Mouse (Mus musculus) monocyte, adult 5-6 weeks (primary cell): ENCODE data around the gene Slc22a14. TPM values are rescaled to one million over a fixed set of nuclear protein-coding genes. Genes with fewer than 3 reads are reported as not detected.
"Not testable (repeated sequence)": the region's sequence is repeated elsewhere in the genome, so short reads cannot be mapped to it uniquely, and the experiment has no call there.

ENCODE experiments used
- ATAC-seq: fragments of 153-309, 156-312 bp; replicated peaks from 2 replicates; pipeline ENCODE4 v1.8.0; 2017; ENCODE audit warnings: mild to moderate bottlenecking; ENCODE audit not compliant: low TSS enrichment, insufficient number of reproducible peaks, severe bottlenecking, poor library complexity, low FRiP score
- total RNA-seq: library from RNA; stranded (forward); fragments of 200-1000, 200-491, 200-594 nt; gene quantifications from 3 replicates; pipeline ENCODE4 v1.2.3, GENCODE M21; 2017

Slc22a14 gene
- total RNA-seq = 0.21 to 0.48 TPM in 2 of 3 replicates, not detected in the other

GRCm38 (mm10) chr9:119365284-119365683, at the start of gene Slc22a14:
Slc22a14 (minus strand) TSS chr9:119365553.
- ATAC-seq = no peak

DNA sequence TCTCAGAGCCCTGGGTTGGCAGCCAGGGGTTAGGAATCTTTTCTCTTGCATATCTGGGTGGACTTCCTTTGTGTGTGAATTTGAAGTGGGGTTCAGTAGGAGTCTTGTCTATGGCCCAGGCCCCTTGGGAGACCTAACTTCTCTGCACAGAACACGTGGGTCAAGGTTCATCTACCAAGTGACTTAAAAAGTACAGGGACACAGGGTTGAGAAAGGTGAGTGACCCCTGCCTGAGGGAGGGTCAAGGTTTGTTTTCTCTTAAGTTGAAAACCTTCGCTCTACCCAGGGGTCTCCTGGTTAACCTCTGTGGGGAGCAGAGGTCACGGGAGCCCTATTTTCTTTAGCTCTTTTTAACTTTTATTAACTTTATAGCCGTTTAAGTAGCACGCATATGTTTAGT, 44.5 kb upstream of the Slc22a14 start:
- no peak for ATAC-seq

DNA sequence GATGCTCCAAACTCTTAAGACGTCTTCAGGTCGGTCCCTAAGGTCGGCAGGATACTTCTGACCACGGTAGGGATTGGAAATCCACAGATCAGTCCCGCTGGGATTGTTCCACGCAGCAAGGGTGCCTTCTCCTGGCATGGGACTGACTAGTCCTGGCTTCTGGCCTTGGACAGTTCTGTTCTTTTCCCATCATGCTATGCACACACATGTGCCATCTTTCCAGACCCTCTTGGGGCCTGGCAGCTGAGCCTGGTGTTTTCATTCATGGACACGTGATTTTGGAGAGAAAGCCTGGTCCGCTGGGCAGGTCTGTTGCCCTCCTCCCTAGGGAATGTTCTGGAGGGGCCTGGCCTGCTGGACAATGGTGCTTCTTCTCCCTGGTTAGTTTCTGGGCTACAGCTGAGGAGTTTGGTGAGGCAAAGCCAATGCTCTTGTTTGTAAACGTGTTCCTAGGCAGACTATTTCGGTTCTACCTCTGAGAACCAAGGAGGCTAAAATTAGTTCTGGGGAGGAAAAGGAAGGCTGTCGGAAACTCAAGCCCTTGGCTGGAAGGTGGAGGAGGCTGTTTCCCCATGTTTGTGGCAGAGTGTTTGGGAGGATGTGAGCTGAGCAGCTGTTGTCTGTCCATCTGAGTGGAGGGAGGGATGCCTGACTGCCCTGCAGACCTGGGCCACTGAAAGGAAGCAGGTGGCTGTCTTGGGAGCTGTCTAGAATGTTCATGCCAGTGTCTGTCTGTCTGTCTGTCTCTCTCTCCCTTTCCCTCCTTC, 43.7 kb upstream of the Slc22a14 start:
- no peak for ATAC-seq

DNA sequence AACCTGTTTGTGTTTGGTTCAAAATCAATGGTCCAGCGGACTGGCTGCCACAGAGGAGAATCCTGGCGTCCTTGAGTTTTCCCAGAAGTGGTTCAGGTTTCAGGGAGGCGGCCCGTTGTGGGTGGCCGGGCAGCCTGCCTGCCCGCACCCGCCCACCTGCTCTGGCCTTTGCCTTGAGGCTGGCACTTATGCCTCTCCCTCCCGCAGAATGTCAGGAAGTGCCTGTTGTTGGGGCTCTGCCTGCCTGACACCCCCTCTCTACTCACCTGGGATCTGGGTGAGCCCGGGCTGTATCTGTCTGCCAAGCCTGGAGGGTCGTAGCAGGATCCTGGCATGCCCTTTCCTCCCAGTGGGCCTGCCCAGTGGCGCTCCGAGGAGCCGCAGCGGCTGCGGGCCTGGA, 42.5 kb upstream of the Slc22a14 start:
- ATAC-seq = no peak

DNA sequence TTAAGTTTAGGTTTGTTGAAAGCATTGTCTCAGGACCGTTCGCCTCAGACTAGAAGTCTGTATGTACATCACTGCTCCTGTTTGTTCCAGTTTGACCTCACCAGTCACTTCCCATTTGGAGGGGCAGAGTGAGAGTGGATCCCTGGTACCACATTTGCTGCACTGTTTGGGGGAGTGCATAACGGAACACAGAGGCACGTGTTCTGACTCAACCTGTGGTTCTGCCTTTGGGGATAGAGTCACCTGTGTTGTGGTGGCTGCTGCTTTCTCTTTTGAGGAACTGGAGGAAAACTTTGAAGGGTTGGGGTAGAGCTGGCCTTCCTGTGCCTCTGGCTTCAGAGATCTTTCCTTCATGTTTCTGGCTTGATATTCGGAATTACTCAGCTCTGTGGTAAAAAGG, 38.7 kb upstream of the Slc22a14 start:
- ATAC-seq = no peak

GRCm38 (mm10) chr9:119403236-119403641, 37.9 kb upstream of the Slc22a14 start:
- no peak for ATAC-seq

- ATAC-seq = no peak
Measured at GRCm38 (mm10) chr9:119402253-119403235, 37.2 kb upstream of the Slc22a14 start.

DNA sequence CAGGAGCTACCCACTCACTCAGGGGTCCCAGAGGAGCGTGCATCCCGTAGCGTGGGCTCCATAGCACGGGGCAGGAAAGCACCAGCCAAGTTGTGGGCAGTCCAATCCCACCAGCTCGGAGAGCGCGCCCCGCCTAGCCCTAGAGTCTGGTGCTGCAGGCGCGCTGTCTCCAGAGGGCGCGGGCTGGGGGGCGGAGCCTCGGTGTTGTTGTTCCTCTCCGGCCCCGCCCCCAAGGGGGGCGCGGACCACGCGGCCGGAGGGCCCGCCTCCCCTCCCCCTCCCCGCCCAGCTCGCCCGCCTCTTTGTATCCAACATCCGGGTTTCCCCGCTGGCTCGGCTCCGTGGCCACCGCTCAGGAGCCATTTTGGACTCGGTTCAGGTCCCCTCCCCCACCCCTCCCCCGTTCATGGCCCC, 36.5 kb upstream of the Slc22a14 start, which contains the start of gene Acvr2b:
Gene Acvr2b (plus strand): TSS at position 318 of the 414 bp plus-strand sequence.
- ATAC-seq = peak; percentile 76

DNA sequence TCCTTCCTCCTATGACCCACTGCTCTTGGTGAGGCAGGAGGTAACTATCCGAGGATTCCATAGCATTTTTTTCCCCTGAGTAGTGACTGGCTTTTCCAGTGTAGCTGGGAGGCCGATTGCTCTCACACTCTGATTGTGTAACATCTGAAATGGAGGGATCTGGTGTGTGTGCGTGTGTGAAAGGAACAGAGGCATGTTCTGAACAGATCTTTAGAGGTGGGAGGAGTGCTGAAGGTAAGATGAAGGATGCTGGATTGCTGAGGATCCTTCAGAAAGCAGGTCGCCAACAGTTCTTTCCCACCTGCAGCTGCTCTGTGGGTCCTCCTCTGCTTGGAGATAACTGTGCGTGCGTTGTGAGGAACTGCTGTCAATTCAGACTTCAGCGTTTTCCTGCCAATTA, 36.0 kb upstream of the Slc22a14 start:
- ATAC-seq = no peak

DNA sequence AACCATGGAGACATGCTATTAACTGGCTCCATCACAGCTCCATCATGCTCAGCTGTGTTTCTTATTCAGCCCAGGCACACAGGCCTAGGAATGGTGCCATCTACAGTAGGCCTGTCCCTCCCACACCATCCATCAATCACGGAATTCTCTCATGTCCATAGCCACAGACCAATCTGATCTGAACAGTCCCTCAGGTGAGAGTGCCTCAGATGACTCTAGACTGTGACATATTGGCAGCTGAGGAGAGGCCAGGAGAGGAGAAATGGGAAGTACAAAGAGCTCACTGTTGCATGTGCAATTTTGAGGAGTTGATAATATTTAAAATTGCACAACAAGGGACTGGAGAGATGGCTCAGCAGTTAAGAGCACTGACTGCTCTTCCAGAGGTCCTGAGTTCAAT, 29.5 kb upstream of the Slc22a14 start:
- no peak for ATAC-seq

- no peak for ATAC-seq
Measured at GRCm38 (mm10) chr9:119390214-119390613, 24.9 kb upstream of the Slc22a14 start.

DNA sequence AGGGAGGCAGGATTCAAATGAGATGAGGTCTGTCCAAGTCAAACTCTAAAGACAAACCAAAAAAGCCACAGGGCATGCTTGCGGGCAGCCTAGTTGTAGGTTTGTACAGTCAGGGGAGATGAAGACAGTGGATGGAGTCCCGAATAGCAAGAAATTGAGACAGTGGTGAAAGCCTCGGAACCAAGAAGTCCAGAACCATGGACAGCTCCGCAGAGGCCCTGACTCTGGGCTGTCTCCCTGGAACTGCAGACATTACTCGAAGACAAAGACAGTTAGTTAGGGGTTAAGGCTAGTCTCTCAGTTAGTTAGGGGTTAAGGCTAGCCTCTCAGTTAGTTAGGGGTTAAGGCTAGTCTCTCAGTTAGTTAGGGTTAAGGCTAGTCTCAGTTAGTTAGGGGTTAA, 23.6 kb upstream of the Slc22a14 start:
- ATAC-seq = no peak

DNA sequence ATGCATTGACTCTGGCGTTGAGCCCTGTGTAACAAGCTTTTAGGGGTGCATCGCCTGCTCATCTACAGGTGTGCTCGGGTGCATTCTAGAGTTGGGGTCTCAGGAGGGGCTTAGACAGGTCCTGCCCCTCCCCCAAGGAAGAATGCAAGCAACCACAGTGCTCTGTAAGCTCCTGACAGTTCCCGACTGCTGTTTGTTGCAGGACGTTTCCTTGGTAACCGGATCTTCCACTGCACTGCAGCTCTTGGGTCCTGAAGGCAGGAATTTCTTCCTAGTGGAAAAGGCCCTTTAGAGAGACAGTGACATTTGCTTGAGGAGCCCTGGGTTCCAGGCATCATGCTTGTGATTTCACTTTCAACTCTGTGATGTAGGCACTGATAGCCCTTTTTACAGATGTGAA, 17.2 kb upstream of the Slc22a14 start:
- ATAC-seq = no peak

GRCm38 (mm10) chr9:119378231-119378630, 12.9 kb upstream of the Slc22a14 start:
- no peak for ATAC-seq

DNA sequence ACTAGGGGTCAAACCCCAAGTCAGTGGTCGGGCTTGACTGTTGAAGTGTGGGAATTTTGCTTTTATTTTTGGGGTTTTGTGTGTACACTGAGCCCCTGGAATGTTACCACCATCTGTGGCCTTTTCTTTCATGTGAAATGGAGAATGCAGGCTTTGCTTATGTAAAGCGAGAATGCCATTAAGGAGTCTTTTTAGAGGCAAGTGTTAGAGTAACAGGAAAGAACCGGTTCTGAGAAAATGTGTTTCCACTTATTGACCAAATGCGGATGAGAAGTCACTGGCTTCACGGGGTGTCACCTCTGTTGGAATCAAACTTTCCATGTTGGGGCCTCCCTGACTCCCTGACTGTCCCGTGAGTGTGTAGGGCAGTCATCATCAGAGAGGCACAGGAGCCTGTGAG, 10.2 kb upstream of the Slc22a14 start:
- no peak for ATAC-seq

GRCm38 (mm10) chr9:119375008-119375407, 9.7 kb upstream of the Slc22a14 start:
- ATAC-seq = no peak

DNA sequence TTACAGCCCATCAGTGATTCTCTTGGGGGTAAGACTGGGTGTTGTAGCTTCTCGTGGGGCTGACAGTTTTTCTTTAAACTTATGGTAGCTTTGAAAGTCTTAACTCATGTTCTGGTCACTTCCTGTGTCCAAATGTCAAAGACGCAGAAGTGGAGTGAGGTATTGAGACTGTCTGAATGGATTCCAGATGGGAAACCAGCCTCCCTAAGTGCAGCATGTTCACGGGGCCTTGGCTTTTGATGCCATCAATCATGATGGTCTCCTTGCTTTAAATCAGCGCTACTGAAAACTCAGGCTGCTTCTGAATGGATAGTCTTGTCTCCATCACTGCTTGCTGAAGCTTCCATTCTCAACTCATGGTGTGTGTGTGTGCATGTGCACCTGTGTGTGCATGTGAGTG, 5.9 kb upstream of the Slc22a14 start:
- ATAC-seq = no peak

DNA sequence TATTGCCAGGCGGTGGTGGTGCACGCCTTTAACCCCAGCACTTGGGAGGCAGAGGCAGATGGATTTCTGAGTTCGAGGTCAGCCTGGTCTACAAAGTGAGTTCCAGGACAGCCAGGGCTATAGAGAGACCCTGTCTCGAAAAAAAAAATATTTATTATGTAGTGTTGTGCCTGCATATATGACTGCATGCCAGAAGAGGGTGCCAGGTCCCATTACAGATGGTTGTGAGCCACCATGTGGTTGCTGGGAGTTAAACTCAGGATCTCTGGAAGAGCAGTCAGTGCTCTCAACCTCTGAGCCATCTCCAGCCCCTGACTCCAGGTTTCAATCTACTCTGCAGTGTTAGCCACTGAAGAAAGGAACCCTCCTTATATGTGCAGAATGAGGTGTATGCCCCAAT, 5.4 kb upstream of the Slc22a14 start:
- not testable (repeated sequence) for ATAC-seq

- no peak for ATAC-seq
Measured at GRCm38 (mm10) chr9:119368367-119368766, 3.0 kb upstream of the Slc22a14 start.

GRCm38 (mm10) chr9:119363229-119363628, 2.1 kb downstream of the Slc22a14 start:
- ATAC-seq = no peak
